Mouse (Mus musculus) mature B cell (primary cell): ENCODE data around the gene Med13.

Experiments used
- in situ Hi-C: fragments of 300-500 bp; cut with MboI; formaldehyde crosslinking; loops from 2 replicates; pipeline ENCODE4 v1.14.3; 2019

Gene Med13

DNA sequence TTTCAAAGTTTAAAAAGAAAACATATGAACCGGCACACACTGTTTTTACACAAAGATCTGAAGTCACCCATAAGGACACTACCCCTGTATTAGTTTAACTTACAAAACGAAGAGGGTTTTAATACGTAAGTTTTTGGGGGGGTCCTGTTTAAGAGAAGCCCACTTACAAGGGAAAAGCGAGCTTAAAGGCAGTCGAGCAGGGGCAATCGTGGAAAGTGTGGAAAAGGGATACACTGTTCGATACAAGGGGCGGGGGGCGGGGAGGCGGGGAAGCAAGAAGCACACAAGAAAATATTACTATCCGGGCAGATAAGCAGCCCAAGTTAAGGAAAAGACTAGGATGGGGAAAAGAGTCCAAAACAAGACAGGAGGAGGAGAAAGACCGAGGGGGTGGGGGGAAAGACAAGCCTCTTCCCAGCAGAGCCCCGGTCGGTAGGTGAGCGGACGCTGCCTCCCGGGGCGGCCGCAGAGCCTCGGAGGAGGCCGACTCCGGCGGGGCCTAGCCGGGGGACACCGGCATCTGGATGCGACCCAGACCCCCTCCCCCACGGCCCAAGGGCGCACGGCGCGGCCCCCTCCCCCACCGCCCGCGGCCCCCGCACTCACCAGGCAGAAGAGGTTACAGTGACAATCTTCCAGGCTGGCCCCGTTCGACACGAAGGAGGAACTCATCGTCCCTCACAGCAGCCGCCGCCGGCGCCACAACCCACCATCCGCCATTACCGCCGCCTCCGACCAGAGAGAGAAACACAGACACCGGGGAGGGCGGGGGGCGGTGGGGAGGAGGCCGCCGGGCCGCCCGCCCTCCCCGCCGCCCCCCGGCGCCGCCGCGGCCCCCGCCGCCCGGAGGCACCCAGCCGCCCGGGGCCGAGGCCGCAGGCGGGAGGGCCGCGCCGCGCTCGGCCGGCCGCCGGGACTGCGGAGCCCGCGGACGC, at the start of gene Med13:
Med13 (minus strand) TSS at position 749 of the 935 bp plus-strand sequence.
- in situ Hi-C loops, result no loop called here

DNA sequence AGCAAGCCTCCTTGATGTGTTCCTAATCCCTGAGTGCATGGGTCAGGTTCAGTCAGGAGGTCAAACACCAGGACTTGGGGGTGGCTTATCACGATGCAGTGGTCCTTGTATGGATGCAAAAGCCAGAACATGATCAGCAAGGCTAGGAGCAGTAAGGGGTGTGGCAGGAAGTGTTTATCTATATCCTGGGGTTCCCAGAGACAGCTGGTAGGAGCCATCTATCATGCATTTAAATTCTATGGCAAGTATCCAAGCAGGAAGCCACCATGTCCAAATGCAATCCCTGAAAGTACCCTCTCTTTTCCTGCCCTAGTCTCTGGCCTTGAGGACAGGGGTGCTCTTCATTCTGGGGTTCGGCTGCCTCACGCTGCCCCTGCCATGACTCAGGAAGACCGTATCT, 47.2 kb upstream of the Med13 start:
- in situ Hi-C loops, result no loop called here

DNA sequence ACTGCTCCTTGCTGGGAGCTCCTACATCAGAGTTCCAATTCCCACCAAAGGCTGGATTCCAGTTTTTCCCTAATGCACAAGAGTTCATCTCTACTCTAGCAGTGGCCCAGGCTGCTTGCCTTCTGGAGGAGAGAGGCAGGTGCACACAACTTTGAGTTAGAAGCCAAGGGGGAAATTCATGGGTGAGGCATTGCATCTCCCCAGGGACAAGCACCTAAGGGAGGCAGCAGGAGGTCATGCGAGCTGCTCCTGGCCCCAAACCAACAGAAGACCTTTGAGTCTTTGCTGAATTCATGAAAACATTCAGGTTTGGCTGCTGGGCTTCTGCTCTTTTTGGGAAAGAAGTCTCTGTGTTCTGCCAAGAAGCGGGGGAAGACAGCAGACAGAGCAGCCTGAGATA, 46.4 kb upstream of the Med13 start:
- in situ Hi-C loops, result no loop called here

DNA sequence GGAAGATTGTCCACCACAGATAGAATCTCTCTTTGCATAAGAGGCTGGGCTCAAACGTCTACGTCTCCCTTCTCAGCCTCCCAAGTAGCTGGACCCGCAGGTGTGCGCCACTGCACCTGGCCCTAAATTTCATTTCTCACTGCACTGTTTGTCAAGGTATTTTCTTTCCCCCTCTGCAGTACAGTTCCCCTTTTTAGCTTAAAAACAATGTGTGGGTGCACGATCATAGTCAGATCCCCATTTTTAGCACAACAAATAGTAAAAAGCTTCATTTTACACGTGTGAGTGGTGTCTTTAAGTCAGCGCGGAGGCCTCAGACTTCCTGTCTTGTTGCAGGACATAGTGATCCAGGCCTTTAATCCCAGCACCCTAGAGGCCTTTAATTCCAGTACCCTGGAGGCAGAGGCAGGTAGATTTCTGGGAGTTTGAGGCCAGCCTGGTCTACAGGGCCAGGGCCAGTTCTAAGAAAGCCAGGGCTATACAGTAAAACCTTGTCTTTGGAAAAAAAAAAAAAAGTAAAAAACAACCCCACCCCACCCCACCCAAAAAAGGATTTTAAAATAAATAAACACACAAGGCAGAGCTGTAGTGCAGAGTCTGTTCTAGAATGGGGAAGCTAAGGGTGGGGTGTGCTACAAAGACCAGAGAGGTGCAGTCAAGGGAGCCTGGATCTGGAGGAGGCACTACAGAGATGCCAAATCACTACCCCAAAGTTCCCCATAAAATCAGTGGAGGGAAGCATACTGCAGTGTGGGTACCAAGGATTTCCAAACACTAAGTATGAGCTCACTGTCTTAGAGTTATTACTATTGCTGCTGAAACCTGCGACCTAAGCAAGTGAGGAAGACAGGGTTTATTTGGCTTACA, 42.1 kb upstream of the Med13 start:
- in situ Hi-C loops, result loop anchor here (5.0 kb wide), 1 partner anchor 38 kb away; no protein-coding TSS in a partner anchor

DNA sequence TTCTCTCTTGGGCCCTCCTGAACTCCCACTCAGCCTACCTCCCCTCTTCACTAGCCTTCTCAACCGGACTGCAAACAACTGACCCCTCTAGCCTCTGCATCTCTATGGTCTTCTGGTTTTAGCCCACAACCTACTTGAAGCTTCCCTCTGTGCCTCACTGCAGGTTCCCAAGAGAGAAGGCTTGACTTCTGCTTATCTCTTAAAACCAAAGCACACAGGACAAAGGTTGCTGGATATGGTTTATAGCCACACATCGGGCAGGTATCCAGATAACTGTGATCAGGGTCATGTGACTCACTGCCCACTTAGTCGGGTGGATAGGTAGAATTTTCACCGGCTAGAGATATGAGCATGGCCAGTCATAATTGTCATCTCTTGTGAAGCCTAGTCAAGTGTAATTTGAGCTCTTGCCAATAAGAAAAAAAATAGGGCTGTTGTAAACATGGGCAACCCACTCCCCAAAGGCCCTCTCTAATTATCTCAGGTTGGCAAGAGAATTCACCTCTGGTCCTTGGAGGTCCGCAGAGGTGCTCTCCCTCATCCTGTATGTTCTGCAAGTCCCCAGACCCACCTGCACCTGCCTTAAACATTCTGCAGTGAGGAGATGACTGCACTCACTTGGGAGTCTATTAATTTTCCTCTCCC, 39.7 kb upstream of the Med13 start:
- in situ Hi-C loops, result loop anchor here (5.0 kb wide), 1 partner anchor 40 kb away; no protein-coding TSS in a partner anchor

DNA sequence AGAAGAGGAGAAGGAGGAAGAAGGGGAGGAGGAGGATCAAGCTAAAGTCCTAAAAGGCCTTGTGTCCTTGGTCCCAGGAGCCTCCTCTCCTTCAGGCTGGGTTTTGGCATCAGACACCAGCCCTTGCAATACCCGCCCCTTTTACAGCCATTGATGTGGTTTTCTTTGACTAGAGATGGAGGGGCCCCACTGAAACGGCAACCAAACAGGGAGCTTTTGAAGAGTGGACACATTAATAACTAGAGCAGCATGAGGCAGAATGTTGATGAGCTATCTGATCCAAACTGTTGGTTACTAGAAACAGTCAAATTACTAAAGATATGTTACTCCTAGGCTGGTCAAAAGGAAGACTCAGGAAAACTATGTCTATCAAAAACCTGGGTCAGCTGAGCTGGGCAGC, 39.1 kb upstream of the Med13 start:
- in situ Hi-C loops, result loop anchor here (5.0 kb wide), 1 partner anchor 41 kb away; no protein-coding TSS in a partner anchor

DNA sequence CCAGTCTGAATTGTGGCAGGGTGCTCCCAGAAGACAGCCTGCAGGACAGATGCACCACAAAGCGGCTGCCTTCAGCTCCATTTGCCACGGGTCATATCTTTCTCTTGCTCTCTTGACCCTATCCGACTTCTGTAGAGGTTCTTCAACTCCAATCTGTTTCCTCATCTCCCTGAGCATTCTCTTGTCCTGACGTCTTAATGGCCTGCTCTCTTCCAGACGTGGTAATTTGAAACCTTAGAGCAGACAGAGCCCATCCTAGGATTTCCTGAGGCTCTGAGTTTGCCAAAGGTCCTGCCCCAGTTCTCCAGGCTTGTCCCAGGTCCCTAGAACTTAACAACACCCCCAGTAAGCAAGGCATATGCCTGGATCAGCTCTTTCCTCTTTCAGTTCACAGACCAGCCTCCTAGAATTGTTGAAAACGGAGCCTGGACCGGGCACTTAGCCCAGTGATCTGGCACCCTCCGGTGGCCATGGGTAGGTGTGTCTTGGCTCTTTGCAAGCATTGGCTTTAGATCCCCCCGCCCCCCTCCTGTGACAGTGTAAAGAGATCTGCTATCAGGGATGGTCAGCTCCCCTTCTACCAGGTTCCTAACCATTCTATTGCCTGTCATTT, 38.2 kb upstream of the Med13 start:
- in situ Hi-C loops, result loop anchor here (5.0 kb wide), 1 partner anchor 42 kb away; no protein-coding TSS in a partner anchor

DNA sequence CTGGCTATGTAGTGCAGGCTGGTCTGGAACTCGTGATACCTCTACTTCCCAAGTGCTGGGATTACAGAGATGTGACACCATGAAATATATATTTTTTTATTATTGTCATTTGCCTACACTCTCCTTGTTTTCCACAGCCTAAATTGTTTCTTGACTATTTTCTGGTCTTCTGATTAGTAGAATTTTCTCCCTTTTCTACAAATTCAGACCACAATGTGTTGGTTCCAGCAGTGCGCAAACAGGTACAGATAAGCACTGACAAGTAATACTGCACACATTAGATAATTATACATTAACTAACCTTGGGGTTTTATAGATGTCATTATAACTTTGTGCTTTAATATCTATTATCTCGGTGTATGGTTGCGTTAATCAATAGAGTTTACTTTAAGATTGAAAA, 37.7 kb upstream of the Med13 start:
- in situ Hi-C loops, result loop anchor here (5.0 kb wide), 1 partner anchor 42 kb away; no protein-coding TSS in a partner anchor

DNA sequence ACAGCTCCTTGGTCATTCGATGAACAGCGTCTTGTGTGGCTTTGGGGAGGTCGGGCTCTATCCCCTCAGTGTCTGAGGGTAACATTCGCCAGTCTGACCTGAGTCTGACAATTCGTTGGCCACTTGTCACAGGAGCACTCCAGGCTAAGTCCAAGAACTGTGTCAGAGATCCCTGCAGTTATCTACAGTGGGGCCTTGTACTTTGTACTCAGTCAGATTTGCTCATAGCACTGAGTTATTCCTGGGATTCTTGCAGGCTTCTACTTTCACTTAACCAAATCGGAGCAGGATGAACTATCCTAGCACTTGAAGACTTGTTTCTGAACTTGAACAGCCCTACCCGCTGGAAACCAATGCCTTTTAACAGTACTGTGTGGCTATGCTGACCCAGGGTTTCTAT, 34.3 kb upstream of the Med13 start:
- in situ Hi-C loops, result no loop called here

DNA sequence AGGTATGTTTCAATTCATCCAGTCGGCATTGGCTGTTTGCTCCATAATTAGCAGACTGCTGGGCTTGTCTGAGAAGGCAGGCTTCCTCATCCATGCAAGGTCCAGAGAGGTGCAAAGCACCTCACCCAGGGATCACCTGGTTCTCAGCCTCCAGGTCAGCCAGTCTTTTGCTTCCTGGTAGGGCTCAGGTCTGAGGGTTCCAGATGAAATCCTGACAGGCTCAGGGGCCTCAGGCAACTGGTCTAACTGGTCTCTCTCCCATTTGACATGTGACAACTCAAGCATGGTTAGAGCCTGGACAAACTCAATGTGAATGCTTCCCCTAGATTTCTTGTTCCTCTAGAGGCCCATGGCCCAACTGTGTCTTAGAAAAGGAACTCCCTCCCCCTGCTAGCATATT, 32.9 kb upstream of the Med13 start:
- in situ Hi-C loops, result no loop called here

DNA sequence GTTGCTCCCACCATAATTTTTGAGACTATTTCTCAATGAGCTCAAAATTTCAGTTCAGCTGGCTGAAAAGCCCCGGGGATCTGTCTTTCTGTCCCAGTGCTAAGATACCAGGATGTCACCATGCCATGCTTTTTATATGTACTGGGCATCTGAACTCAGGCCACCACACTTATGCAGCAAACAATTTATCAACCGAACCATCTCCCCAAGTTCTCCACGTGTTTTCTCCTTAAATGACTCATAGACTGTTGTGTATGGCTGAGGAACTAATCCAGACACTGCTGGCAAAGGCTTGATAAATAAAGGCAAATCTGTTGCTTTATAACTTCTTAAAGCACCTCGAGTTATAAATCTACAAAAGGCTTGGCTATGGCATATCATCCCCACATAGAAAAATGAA, 32.1 kb upstream of the Med13 start:
- in situ Hi-C loops, result no loop called here

DNA sequence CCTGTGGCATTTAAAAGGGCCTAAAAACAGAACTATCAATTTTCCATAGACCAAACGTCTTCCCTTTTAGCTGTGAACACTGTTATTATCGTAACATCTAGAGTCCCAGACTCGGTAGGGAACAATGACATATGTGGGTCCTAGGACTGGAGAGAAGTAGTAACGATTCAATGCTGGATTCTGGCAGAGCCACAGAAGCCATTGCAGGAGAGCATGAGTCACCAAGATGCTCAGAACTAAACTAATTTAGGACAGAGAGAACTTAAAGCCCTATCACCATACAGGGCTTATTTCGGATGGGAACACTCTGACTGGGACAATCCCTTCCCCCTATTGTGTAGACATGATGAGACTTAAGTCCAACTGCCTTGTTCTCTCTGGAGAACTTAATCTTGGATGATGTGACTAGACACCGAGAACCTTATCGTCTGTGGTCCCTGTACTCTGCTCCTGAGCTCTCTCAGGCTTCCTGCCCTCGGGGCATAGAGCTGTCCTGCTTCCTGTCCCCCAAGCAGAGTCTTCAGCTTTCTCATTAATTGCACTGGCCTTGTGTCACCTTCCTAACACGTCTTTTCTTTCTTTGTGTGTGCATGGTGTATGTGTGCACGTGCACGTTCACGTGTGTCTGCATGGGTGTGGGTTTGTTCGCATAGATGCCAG, 31.5 kb upstream of the Med13 start:
- in situ Hi-C loops, result no loop called here

DNA sequence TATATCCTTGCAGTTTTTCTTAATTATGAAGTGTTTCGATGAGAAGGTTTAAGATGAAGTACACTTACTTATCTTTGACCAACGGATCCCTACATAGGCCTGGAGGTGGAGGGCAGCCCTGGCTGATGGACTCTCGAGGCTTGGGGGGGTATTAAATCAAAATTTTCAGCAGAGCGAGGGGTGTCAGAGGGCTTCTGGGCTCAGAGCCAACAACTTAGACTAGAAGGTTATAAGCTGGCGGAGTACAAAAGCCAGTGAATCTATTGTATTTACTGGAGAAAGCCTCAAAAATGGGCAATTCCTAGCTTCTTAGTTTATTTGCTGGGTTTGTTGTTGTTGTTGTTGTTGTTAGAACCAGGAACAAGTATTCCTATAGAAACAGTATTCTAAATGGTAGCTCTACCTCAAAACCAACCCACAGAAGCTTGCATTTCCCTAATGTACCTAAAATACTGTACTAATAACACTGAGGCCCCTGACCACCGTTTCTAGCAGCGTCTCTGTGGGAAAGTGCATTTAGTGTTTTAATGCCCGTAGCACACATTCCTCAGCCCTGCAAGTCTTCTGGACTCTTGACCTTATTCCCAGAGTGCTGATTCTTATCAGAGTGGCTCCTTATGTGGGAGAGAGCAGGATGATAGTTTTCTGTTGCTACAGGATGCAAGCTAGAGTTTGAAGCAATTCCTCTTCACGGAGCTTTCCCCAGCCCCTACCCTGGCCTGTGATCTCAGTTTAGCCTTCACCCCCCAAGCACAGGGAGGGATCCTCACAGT, 29.9 kb upstream of the Med13 start:
- in situ Hi-C loops, result no loop called here

DNA sequence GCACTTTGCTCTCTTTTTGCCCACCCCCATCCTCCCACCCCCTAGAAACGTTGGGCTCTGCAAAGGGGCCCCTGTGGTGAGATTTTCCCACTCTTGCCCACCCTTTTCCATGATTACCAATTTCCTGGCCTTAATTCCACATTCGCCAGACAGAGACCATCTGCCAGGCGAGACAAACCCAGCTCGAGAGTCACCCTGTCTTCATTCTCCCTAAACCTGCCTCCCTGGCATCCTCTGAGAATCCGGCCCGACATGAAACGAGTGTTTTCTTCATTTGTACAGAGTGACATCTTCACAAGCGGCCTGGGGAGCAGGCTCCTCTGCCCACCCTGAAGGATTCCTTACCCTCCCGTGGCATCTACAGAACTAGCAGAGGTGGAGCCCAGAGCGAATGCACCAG, 29.2 kb upstream of the Med13 start:
- in situ Hi-C loops, result no loop called here

DNA sequence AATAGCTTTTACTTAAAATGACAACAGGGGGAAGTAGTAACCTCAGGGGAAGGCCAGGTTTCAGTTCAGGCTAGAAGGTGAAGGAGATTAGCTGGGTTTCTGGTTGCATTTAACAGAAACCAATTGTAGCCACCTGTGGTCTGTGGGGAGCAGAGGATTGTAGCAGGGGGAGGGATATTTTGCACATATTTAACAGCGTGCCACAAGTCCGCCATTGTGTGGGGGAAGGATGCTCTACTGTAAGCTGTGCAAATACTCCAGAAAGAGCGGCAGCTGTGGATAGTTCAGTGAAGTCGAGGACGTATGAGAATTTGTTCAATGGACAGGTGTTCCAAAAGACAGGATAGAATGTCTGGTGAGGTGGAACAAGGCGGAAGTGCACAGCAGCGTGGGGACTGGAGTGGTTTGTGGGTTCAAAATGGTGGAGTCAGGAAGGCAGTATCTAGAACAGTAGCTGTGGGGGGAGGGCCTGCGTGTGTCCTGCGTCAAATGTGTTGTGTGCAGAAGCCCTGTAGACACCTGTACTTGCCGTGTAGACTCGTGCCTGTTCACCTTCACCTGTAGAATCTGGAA, 28.4 kb upstream of the Med13 start:
- in situ Hi-C loops, result no loop called here

DNA sequence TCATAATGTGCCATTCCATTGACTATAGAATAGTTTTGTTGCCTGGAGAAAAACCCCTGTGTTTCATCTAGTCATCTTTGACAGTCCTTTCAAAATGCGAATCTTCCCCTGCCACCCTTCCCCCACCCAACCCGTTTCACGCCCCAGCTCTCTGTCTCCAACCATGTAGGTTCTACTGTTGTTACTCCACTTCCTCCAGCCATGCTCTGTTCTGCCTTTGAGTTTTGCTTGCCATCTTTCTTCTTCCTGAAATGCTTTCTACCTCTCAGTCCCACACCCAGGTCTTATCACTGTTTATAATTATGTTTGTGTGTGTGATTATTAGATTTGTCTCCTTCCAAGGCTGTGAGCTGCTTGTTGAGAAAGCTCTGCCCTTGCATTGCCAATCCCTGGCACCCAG, 26.7 kb upstream of the Med13 start:
- in situ Hi-C loops, result no loop called here

DNA sequence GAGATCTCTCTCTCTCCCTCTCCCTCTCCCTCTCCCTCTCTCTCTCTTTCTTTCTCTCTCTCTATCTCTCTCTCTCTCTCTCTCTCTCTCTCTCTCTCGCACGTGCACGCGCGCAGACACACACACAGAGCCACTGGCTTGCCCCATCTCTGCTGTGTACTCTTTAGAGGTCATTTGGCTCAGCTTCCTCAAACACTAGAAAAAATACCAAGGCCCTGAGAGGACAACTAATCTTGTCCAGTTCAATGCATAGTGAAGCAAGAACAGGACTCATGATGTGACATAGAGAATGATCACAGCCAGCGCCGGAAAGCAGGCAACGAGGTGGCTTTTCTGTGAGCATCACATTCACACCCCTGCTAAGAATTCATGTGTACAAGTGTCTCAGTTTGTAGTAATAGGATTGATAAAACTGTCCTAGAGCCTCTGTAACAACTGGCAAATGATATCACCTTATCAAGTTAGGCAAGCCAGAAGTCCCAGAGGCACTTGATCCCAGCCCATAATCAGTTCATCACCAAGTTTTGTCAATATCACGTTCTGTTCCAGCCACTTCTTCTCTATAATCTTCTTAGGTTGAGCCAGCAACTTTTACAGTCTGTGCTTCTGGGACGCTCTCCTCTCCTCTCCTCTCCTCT, 25.2 kb upstream of the Med13 start:
- in situ Hi-C loops, result no loop called here

DNA sequence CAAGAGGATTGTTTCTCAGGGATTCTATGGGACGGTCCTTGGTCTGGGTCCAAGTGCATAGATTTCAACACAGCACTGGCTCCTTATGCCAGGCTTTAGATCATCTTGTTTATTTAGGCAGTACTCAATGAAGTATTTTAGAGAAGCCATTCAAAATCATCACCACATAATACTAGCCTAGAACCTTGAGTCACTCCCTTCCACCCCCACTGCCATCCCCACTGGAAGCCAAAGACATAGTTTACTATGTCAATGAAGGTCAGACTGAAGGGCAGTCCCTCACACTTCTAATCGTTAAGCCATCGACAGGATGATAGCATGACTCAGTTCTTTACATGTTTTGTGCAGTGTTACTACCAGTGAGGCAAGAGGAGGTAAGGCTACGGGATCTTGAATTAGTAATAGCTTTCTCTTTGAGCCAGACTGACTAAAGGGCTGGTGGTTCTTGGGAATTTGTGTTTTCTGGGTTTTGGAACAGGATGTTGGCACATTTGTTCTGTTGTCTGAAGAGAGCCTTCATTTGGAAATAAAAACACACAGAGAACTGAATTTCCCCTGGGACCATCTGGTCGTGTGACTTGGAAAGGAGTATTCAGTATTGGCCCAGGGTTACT, 24.2 kb upstream of the Med13 start:
- in situ Hi-C loops, result no loop called here
